Mouse (Mus musculus) urinary bladder, postnatal 10 days (tissue): ENCODE data around the gene Pde4d.

Source experiments
- DNase-seq: peaks from one replicate; pipeline ENCODE4 v3.0.0; 2022; ENCODE audit warnings: low spot score

The Pde4d gene

GRCm38 (mm10) chr13:109694293-109694692 lies 1244.5 kb downstream of the Pde4d start:
- DNase-seq: no peak

- no peak for DNase-seq
These were observed 1245.3 kb downstream of the Pde4d start for GRCm38 (mm10) chr13:109695098-109695497.

- no peak for DNase-seq
These were observed 1256.4 kb downstream of the Pde4d start for GRCm38 (mm10) chr13:109706141-109706540.

- no peak for DNase-seq
These were observed 1256.8 kb downstream of the Pde4d start for GRCm38 (mm10) chr13:109706579-109706978.

DNA sequence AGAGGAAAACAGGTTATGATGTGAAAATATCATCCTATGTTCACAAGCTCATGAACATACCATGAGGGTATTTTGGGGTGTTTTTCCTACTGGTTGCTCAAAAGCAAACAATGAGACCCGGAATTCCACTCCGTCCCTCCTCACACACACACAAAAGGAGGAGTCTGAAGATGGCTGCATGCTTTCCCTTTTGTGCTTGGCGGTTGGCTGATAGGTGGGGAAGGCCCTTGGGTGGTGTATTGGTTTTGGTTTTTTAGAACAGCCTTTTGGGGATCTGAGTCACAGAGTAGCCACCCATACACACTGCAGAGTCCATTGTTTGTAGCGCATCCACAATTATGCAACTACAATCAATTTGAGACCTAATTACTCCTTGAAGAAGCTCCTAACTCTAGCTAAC lies 1257.4 kb downstream of the Pde4d start:
- no peak for DNase-seq

DNA sequence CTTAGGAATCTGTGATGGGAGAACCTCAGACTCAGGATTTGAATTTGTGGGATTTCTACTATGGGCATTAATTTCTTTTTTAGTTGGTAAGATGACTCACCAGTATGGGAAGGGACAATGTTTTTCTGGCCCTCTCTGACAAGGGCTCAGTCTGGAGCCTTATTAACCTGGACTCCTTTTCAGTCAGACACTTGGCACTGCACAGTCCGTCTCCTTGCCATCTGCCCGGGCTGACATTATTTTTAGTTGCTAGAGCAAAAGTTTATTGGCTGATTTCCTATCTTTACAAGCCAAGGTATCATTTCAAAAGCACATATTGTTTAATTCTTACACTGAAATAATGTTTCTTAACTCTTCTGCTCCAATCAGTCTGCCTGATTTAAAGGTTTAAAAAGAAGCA lies 1258.6 kb downstream of the Pde4d start:
- no peak for DNase-seq

DNA sequence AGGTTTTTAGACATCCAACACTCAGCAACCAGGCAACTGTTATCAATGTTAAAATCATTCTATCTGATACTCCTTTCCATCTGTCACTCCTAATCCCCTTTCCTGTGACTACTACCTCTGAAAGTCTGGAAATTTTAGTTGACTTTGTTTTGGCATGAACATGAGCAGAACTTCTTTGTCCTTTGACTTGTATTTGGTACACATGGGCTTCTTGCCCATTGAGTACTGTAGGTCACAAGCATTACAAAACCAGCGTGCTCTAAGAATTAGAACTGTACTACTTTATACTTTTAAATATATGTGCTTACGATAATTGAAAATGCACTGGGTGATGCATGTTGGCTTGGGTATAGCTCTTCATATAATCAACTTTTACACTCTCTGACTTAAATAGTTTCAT lies 1264.8 kb downstream of the Pde4d start:
- DNase-seq: no peak

DNA sequence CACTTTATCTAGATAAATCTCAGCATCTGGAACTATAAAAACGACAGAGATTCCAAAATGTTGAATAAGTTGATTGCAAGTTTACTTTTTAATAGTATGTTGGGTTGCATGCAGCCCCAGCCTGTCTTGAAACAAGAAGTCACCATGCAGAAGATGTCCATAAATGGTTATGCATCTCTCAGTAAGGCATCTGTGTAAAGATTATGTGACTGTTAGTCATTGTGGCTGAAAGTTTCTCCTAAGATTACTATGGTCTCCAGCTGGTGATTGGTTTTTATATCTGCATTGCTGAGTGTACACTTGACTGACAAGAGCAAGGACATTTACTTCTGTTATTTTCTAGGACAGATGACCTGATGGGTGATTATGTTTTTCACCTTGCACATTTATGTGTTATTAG lies 1265.6 kb downstream of the Pde4d start:
- no peak for DNase-seq

- DNase-seq: no peak
These were observed 1270.5 kb downstream of the Pde4d start for GRCm38 (mm10) chr13:109720127-109720713.

DNA sequence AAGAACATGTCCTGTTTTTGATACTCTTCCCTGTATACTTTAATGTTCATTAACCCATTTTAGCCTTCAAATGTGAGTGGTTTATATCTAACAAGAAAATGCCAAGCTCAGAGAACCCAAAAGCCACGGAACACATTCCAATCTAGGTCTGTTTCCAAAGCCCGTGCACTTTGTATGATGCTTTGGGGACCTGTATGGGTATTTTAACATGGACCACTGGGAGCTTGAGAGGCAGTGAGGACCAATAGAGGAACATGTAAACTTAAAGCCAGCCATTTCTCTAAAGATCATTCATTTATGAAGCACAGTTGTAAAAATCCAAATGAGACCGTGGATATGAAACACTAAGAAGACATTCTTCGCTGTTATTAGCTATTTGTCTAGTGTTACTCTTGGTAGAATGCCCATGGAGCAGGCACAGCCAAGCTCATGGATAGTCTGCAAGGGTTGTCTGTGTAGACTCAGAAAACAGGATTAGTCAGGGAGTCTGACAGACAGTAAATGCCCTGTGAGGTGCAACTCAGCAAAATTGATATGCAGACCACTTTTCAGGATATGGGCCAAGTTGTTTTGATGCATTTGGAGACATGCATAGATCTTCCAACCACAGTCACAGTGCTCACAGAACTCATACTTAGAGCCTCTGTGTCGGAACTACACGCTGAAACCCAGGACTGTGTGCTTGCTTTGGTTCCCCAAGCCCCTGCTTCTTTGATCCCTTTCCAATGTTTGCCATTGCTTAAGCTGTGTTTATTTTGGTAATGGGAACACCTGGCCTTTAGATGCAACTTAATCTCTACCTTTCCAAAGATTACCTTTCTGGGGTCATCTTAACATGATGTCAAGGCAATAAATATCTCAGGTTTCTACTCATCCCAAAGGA lies 1272.7 kb downstream of the Pde4d start:
- DNase-seq: no peak

DNA sequence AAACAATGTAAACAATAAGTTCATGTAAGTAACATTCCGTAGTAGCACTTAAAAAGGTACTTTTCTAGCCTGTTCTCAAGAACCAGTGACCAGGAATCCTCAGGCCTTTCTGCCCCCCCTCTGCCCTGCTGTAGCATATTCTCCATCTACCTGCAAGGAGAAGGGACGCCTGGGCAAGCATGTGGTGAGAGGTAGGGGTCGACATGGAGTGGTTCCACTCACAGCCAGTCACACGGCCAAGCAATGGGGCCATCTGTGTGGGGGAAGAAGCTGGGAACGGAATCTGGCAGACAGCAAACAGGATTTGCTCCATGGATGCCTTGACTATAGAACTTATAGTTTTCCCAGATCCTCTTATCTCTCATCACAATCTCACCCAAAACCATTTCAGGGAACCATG lies 1277.6 kb downstream of the Pde4d start:
- no peak for DNase-seq

DNA sequence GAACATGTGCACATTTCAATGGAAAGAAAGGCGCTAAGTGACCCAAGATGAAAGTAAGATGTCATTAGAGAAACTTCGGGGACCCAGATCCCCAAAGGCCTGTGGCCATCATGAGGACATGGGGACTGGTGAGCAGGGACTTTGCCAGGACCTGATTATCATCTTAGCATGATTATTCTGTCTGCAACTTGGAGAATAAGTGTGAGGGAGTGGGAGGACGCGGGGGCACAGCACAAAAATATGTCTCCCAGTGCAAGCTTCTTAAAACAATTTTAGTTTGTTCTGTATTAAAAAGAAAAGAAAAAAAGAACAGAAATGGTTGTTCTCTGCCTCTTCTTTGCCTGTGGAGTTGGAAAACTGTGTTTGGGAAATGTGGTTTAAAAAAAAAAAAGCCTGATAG lies 1279.9 kb downstream of the Pde4d start:
- DNase-seq: no peak

DNA sequence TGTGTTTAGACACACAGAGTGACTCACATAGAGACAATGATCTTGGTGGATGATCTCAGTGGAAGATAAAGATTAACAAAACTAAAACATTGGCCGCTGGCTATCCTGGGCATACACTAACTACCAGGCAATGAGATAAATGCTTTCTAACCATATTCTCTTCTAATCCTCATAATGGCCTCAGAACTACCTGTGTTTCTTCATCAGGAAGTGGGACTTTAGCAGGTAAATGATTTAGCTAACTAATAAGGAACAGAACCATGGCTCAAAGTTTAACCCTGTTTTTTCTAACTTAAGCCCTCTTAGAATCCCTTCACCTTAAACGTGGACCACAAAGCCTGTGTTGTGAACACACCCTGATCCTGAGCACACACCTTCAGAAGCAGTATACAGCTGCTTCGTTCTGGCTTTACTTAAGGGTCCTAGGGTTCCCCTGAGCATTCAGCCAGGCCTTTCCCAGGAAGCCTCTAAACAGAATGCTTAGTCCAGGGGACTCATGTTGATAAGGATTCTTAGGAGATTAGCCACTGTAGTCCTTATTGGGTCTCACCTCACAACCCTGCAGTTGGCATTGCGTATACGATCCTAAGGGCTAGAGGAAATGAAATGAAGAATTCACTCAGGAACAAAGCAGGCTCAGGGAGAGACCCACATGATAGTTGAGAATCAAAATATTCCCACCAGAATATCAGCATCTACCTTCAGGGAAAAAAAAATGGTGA lies 1283.1 kb downstream of the Pde4d start:
- no peak for DNase-seq

GRCm38 (mm10) chr13:109736290-109737078 lies 1286.7 kb downstream of the Pde4d start:
- no peak for DNase-seq

GRCm38 (mm10) chr13:109746492-109746891 lies 1296.7 kb downstream of the Pde4d start:
- no peak for DNase-seq

GRCm38 (mm10) chr13:109752236-109752863 lies 1302.6 kb downstream of the Pde4d start:
- no peak for DNase-seq

DNA sequence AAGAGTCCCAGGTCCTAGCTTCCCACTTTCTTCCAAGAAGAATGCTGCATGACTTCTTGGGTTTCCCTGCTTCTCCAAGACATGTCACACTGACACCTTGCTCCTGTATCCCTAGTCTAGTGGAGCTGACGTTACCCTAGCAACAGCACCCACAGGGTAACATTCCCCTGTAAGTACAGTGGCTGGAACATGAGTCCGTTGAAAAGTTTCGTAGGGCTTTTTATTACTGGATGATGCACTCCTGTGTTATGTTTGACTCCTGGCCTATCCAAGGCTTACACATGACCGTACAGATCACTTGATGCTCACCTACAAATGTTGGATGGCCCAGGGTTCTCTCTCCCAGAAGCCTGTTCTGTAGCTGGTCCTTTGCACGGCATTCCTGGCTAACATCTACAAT lies 1307.1 kb downstream of the Pde4d start:
- DNase-seq: no peak

DNA sequence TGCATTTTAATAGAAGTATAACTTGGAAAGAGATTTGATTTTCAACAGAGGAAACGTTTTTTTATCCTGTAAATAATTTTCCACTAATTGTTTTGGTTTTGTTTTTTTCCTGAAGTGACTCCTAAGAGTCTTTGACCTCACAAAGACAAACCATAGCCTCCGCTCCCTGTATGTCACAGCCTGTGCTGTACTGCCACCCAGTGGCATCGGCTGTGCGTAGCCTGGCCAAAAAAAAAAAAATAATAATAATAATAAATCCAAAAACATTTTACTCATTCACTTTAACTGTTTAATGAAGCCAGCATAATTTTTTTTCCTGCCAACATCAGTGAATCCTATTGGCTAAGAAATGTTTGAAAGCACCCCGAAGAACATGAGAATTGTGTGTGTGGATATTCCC lies 1309.5 kb downstream of the Pde4d start:
- DNase-seq: no peak

DNA sequence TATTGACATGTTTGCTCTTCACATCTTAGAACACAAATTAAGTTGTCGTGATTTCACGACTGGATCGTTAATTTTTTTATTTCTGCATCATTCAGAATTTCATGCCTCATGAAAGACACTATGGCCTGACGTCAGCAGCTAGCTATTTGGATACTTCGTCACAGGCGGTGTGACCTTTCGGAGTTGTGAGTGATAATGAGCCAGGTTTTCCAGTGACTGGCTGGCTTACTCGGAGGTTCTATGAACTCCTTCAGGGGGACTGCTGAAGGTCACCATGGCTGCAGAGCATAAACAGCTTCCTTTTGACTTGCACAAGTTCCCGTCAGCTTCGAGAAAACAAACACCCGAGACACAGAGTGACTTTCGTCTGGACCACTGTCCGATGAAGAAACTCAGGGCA lies 1311.3 kb downstream of the Pde4d start:
- DNase-seq: no peak

DNA sequence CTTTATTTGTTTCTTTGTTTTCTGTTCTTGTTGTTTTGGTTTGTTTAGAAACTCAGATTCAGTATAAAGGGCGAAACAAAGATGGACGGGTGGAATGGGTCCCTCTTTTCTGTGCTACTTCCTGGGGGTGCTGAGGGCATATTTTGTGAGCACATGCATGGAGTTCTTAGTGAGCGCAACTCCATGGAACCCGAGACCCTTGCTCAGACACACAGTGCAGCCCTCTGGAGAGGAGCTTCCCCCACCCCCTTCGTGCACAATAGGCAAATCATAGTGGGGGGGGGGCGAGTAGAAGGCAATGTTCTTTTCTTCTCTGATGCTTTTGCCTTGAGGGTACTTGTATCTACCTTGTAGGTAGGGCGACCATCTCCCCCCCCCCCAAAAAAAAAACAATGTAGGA lies 1325.0 kb downstream of the Pde4d start:
- DNase-seq: no peak

GRCm38 (mm10) chr13:109775197-109775596 lies 1325.4 kb downstream of the Pde4d start:
- no peak for DNase-seq

- peak; percentile 62 for DNase-seq
These were observed 1326.4 kb downstream of the Pde4d start for GRCm38 (mm10) chr13:109776116-109776515.
